Mouse (Mus musculus): ENCODE data around the gene Mpeg1.

Mpeg1 gene

DNA sequence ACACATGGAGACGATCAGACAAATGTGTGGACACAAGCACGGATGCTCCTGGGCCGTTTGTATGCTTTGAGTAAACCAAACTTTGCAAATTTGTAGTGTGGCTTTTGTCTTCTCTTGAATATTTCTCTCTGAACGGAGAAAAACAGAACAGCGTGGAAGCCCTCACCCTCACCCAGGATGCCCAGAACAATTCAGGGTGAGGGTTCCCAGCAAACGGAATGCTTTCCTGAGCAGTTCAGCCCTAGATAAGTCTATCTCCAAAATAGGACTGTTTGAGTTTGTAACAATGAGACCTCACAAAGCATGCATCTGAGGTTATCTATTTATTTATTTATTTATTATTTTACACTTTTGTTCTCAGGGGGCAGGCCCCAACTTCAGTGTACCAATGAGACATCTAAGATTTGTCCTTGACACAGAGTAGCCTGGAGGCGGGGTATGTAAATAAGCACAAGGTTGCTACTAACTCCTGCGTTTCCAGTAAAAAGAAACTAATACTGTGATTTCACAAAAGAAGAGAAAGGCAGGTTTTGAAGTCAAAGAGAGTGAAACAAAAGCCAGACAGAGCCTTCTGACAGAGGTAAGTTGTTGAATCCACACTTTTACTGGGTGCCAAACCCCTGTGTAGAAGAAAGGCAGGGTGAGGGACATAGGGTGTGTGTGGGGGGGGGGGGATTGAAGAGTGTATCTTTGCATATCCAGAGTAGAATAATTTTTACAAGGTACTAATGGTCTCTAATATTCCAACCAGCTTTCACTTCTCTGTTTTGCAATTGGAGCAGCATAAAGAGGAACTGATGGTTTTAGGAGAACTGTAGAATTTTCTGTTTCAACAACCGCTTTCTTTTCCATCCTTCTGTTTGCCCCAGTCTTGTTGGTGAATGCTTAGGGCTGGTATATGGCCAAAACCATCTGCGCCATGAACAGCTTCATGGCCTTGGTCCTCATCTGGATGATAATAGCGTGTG lies at the start of gene Mpeg1:
Gene Mpeg1 (plus strand): TSS at position 498 of the 968 bp plus-strand sequence.
- no peak for DNase-seq

DNA sequence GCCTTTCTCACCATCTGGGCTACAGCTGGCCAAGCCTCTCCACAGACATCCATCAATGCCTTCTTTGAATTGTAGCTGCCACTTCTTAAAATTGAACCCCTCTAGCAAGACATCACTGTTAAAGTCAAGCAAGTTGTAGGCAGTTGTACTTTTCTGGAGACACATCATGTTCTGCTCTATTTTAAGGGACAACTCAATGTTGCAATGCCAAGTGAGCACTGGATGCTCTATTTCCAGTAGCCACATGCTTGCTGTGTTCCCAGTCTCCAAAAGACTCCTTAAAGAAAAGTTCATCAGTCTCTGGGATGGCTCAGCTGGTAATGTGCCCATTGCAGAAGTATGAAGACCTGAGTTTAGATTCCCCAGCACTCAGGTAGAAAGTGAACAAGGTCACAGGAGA lies 46.8 kb upstream of the Mpeg1 start:
- no peak for DNase-seq

DNA sequence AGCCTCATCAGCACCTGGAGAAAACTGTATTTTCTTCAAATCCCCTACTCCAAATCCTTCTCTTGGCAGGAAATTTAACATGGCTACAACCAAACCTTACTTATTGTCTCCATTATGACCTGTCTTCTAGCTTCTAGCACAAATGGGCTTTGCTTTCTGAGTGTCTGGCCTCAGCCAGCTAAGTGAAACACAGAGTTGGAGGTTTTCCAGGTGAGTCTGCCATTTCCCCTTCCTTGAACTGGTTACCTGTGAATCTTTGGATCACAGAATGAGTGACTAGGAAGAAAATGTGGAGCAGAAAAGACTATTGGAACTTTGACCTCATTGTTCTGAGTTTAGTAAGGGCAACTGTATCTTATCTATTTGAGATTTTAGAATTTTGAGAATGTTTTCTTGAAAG lies 43.2 kb upstream of the Mpeg1 start, which contains the start of gene Olfr1441:
Gene Olfr1441 (plus strand): TSS at position 73 of the 400 bp plus-strand sequence.
- no peak for DNase-seq

DNA sequence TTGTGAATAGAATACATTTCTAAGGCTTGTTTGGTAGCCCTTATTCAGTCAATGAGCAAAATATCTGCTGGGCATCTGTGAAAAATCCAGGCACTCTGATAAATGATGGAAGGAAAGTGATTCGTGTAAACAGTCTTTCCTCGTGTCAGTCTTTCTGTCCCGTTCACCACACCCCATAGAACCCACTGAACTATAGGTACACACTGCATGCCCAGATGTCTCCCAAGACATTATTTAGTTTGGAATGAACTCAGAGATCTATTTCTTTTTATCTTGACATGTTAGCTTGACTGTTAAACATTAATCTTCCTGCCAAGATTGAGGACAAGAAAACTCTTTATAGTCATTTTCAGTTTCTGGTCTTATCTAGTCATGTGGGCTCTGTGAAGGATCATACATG lies 42.3 kb upstream of the Mpeg1 start:
- DNase-seq, result no peak

DNA sequence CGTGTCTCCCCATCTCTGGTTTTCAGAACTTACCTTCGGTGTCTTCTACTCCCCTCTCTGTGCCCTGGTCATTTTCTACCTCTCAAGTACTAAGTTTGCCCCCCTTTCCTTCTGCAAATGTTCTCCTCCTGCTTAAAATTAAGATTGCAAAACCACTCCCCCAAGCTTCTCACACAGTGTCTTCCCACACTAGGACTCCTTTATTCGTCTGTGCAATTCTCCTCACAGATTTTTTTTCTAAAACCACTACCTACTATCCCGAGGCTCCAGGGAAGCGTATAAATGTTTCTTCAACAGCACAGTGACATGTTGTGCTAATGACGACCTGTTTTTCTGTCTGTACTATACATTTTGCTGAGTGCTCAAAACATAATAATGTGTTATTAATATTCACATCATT lies 40.0 kb upstream of the Mpeg1 start:
- DNase-seq, result no peak

DNA sequence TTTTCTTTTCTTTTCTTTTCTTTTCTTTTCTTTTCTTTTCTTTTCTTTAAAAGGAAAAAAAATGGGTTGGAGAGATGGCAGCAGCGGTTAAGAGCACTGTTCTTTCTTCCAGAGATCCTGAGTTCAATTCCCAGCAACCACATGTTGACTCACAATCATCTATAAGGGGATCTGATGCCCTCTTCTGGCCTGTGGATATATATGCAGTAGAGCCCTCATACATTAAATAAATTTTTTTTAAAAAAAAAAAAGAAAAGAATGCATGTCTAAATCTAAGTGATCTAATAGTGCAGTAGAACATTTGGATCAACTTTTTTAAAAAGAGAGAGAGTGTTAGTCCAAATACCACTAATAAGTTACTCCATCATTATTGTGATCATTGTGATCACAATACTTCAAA lies 38.9 kb upstream of the Mpeg1 start:
- no peak for DNase-seq

DNA sequence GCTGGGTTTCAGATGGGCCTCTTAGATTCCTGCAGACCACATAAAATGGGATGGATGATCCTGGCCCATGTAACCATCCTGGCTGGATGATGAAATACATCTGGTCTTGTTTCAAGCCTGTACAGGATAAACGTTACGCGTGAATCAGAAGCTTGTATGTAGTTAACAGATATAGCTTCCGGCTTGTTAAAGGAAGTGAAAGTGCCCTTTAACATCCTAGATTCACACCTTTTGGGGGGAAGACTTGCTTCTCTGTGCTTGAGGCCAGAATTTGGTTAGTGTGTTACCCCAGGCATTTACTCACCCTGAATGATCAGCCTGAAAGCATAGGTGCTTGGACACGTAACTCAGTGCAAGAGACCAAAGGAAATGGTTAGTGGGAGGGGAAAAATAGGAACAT lies 33.5 kb upstream of the Mpeg1 start:
- no peak for DNase-seq

DNA sequence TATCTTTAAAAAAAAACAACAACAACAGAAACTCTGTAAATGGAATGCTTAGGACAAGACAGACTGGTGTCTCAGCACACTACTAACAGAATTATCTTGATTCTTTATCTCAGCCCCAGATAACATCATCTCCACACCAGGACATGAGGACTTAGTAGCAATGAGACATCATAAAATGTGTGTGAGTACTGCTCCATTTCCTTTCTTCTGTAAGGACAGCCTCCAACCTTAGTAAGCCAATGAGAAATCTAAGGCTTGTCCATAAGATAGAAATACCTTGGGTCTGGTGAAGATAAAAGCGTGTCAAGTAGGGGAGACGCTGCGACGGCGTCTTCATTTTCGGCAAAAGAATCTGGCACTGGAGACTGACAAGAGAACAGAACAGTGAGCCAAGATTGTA lies 33.0 kb upstream of the Mpeg1 start, which contains the start of gene Pfpl:
Gene Pfpl (plus strand): TSS at position 301 of the 400 bp plus-strand sequence.
- DNase-seq, result no peak

DNA sequence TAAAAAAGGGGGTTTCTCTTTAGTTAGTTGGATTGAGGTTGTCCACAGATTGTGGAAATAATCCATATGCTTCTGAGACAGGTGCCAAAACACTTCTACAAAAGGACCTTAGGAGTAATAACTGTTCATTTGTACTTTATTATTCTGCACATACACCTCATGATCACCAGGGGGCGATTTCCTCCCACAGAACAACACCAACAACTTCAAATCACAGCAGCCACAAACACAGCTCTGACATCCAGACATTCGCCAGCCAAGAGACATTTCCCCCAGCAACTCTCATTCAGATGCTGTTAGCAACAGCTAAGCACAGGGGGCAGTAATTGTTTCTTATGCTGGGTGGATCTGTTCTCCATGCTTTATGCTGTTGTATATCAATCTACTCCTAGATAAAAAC lies 27.5 kb upstream of the Mpeg1 start:
- peak; percentile 25 for DNase-seq

DNA sequence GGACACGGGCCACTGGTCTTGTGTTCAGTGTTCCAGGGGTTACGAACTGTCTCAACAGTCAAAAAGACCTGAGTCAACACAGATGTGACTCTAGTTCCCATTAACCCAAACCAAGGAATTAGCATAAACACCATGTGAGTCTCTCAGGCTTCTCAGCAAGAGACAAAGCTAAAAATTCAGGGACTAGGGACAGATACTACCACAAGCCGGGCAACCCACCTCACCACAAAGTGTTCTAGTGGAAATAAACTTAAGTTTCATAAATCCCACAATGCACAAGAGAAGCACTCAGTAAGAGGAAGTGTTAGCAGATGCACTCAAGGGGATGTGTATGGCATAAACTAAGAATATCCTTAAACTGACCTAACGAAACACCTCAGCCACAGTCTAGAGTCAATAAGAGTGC lies 25.6 kb upstream of the Mpeg1 start:
- no peak for DNase-seq

DNA sequence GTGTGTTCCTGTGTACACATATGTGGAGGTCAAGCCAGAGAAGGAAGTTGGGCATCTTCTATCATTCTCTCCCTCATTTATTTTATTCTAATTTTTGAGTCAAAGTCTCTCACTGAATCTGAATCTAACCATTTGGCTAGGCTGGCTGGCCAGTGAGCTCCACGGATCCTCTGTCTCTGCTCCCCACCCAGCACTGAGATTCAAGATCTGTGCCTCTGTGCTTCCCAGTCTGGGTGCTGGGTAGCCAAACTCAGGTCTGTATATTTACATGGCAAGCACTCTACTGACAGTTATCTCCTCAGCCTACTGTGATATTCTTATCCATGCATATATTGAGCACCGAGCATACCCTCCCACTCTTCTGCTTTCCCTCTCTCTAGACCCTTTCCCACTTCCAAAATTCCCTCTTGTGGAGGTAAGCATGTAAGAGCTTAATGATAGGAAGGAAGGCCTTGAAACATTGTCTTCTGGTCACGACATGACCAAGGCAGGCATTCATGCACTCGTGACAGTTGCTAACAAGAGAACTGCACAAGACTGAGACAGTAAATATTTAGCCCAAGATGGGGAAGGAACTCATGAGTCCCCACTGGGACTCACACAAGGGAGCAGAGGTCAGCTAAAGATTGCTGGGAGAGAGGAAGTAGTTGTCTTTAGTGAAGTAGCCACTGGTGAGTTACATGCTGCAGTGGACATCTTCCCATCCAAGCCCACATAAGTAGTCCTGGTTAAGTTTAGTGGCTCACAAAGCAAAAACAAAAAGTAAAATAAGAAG lies 24.6 kb upstream of the Mpeg1 start:
- no peak for DNase-seq

DNA sequence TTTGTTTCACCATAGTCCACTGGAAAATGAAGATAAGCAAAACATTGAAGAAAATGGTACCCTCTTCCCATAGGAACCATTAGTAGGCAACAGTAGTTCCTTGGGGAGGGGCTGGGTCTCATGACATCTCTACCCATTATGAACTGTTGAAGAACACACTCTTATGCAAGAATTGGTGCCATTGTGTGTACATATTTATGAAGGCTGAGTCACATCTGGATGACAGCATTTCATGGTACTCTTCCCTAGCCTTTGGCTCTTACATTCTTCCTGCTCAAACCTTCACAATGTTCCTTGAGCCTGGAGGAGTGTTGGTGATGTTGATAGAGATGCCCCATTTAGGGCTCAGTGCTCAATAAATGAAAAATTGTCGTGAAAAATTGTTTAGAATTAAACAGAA lies 21.0 kb upstream of the Mpeg1 start:
- no peak for DNase-seq

DNA sequence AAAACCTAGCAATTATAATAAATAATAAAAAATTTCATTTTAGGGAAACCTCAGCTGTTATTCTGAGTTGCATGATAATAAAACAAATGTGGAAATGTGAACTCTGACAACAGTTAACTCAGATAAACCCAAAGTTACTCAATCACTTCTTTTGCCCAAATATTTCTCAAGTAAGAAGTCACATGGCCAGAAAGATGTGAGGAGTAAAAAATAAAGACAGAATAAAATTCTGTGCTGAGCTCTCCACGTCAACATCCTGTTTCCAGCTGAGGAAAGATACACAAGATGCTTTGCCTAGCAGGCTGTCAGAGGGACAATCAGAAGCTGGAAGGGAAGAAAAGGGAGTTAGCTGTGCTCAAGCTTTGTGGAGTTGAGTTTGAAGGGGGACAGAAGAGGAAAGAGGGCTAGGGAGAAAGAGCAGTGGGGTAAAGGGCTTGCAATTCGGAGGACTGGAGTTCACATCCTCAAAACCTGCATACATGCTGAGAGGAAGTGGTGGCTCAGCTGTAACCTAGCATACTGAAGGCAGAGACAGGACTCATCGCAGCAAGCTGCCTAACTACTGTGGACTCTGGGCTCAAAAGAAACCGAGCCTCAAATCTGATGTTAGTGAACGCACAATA lies 20.4 kb upstream of the Mpeg1 start:
- DNase-seq, result no peak

DNA sequence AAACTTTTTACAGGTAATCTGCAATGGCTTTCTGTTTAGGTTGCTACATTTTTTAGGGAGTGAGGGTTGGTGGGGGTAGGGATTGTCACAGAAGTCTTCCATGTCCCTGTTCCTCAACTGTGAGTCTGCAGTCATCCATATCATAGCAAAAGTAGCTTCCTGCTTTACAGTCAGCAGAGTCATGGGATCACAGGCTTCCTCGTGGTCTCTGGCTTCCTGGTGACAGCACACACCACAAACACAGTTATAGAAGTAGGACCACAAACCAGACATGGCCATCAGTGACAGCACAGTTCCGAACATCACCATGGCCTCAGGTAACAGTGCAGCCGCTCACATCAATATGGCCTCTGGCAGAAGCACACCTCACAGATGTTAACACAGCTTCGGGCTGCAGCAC lies 18.0 kb upstream of the Mpeg1 start:
- no peak for DNase-seq

DNA sequence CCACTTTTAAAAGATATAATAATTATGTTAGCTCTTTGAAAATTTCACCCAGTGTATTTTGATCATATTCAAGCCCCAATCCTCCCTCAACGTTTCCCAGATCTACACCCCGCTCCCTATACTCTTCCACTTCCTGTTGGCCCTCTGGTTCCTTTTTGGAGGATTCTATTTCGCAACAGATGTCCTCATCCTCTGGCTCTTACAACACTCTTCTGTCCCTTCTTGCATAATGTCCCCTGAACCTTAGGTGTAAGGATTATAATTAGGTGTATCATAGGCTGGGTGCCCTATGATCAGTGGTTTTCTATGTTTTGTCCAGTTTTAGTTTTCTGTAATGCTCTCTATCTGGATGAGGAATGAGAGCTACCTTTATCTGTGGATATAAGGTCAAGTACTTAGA lies 15.6 kb upstream of the Mpeg1 start:
- DNase-seq, result no peak

DNA sequence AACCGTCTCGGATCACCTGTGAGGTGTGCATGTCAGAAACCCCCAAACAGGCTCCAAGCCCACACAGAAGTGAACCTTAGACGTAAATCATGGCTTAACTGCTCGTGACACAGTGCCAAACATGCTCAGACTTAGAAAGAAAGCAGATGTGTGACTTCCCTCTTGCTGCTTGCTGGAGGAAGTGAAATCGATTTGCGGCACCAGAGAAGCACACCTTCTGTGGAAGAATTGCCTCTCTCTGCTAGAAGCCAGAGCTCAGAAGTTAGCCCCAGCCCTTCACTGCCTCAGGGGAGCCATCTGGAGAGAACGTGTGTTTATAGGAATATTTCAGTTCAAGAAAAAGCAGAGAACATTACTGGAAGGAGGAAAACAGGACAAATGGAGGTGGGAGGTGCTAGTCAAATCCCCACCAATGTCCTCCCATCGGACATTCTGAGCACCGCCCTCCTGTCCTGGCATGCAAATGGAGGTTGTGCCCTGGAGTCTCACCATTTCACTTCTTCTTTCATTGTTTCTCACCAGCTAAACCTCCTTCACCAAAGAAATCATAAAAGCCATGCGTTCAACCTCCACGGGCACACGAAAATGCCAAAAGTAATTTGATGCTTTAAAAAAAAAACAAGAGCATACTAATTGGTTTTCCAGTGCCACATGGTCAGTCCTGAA lies 3.0 kb upstream of the Mpeg1 start:
- no peak for DNase-seq

DNA sequence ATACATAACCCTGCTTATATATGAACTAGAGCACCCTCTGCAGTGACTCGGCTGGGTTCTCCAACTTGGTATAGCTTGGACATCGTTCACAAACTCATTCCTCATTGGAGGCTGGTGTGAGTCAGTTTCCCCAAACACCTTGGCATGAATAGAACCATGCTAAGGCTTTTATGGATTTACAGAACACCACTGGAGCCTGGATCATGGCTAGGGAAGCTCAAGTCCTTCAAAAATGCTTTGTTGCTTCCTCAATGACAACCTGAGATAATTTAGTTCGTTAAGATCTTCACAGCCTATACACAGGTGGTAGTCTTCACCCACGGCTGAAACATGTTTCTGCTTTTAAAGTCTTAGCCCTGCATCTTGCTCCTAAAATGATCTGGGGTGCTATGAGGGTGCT lies 1.1 kb upstream of the Mpeg1 start:
- no peak for DNase-seq

DNA sequence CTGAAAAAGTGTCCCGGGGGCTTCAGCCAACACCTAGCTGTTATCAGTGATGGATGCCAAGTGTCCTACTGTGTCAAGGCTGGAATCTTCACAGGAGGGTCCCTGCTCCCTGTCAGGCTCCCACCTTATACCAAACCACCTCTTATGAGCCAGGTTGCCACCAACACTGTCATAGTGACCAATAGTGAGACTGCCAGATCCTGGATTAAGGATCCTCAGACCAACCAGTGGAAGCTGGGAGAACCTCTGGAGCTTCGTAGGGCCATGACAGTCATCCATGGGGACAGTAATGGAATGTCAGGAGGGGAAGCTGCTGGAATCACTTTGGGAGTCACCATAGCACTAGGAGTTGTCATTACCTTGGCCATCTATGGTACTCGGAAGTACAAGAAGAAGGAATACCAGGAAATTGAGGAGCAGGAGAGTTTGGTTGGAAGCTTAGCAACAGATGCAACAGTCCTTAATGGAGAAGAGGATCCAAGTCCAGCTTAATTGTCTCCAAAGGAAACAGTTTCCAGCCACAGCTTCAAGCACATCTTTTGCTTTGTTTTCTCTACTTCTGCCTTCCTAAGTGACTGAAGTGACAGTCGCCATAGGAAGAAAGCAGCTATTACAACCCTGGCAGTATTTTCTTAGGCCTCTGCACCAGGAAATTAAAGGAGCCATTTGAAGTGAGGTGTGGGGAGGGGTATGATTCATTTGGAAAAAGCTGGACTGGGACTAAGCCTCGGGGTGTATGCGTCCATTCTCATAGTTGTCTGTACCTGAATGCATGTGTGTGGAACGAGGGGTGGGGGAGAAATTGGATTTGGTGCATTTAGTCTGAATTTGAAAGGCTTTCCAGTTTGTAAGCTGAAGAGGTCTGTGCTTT lies 2.5 kb downstream of the Mpeg1 start:
- DNase-seq, result no peak

DNA sequence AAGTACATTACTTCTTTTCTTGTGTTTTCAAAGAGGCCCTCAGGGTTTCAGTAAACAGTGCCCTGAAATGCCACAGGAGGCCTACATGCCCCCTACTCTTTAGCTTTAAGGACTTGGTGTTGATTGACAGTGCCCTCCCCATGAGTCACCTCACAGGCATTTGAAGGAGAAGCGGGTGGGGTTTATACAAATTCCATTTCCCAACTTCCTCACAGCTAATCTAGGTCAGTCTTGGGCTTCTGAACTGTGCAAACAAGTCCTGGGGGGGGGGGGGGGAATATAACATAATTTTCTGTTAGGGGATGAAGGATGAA lies 3.1 kb downstream of the Mpeg1 start:
- no peak for DNase-seq

DNA sequence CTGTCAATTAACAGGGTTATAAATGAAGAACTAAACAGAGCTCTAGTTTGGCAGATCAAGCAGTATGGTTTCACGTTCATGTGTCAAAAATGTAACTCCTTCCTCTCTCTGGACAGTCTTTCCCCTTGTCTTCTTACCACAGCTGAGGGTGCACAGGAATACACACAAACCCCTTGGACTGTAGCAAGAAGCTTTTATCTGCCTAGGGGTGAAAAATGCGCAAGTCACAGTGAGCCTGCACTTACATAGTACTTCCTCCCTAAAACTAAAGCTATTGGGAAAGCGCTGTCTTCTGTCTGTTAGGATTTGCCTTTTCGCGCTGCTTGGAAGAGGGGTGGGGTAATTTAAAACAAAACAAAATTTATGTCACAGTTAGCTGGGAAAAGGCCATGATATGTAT lies 3.5 kb downstream of the Mpeg1 start:
- DNase-seq, result no peak

DNA sequence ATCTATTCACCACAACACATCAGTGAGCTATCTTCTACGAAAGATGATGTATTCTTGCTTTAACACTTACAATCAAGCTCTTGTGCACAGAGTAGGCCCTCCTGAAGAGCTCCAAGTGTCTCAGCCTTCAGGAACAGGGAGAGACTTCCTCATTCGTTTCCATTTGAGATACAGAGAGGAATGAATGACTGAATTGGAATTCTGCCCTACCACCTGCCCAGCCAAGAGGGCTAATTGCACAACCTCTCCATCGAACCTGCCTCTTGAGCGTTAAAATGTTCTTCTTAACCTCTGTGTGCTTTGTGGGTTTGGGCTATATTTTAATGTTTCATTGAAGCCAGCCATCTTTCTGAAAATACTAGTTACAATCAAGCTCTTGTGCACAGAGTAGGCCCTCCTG lies 4.1 kb downstream of the Mpeg1 start:
- DNase-seq, result no peak

DNA sequence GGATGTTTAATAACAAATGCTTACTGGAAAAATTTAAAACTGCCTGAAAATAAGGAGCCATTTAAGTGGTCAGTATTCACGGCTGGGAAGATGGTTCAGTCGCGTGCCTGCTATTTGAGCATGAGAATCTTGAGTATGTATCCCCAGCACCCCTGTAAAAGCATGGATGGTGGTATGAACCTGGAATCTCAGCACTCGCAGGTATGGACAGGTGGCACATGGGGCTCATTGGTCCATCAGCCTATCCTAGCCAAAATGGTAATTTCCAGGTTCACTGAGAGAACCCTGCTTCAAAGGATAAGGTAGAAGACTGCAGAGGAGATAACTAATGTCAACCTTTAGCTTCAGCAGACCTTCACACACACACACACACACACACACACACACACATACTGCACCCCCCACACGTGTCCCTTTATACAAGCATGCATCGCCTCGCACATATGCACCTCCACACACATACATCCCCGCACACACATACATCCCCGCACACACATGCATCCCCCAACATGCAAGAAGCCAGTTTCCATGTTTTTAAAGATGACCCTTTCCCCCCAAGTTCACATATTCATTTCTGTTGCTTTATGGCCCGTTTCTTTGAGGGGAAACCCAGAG lies 5.1 kb downstream of the Mpeg1 start:
- DNase-seq, result no peak

All from kidney, adult 18-20 months (tissue).